Mouse (Mus musculus) heart, embryonic 11.5 days (tissue): ENCODE measurements around the gene Sumf1. TPM values are rescaled to one million over a fixed set of nuclear protein-coding genes. Genes with fewer than 3 reads are reported as not detected.

Experiments
- ATAC-seq: fragments of 200-750 bp; cut with Nextera tagmentation; replicated peaks from 2 replicates; pipeline ENCODE4 v1.8.0; 2017; ENCODE audit warnings: moderate library complexity; ENCODE audit not compliant: insufficient number of reproducible peaks, low FRiP score, low TSS enrichment
- H3K27ac ChIP-seq: fragments of 300-500 bp; sonication (generic); 2 replicates; pipeline ENCODE4 v1.5.1; 2014; ENCODE audit warnings: mild to moderate bottlenecking, low read depth, low read length
- H3K27me3 ChIP-seq: fragments of 300-500 bp; sonication (generic); 2 replicates; pipeline ENCODE4 v1.6.1; 2014; ENCODE audit warnings: mild to moderate bottlenecking, low read length, mixed read lengths; ENCODE audit not compliant: control insufficient read depth, insufficient read depth
- H3K36me3 ChIP-seq: fragments of 300-500 bp; sonication (generic); 2 replicates; pipeline ENCODE4 v1.6.1; 2014; ENCODE audit warnings: mild to moderate bottlenecking, low read length, moderate library complexity, mixed read lengths; ENCODE audit not compliant: control insufficient read depth, insufficient read depth
- H3K4me1 ChIP-seq: fragments of 300-500 bp; sonication (generic); 2 replicates; pipeline ENCODE4 v1.6.1; 2014; ENCODE audit warnings: low read length; ENCODE audit not compliant: control insufficient read depth, insufficient read depth
- H3K4me2 ChIP-seq: fragments of 300-500 bp; sonication (generic); 2 replicates; pipeline ENCODE4 v1.6.1; 2014; ENCODE audit warnings: mild to moderate bottlenecking, moderate library complexity
- H3K4me3 ChIP-seq: fragments of 300-500 bp; sonication (generic); 2 replicates; pipeline ENCODE4 v1.5.1; 2014; ENCODE audit warnings: low read depth, low read length
- H3K9ac ChIP-seq: fragments of 300-500 bp; sonication (generic); 2 replicates; pipeline ENCODE4 v1.6.1; 2014; ENCODE audit warnings: mild to moderate bottlenecking, low read depth, low read length, moderate library complexity
- H3K9me3 ChIP-seq: fragments of 300-500 bp; sonication (generic); replicated peaks from 2 replicates; pipeline ENCODE4 v1.6.1; 2016; ENCODE audit warnings: low read length; ENCODE audit not compliant: control insufficient read depth
- WGBS: fragments of 180-500 bp; shearing (Covaris S2); extraction: QIAGEN DNeasy Blood & Tissue Kit; methylation state at CpG from one replicate; pipeline ENCODE4 v1.1.7; 2014; ENCODE audit not compliant: insufficient replicate concordance; 5-methylcytosine and 5-hydroxymethylcytosine counted together
- polyA plus RNA-seq: library from polyadenylated mRNA; unstranded; fragments of >200 nt; fragmentation: Nextera tagmentation; extraction: Ambion mirVana; gene quantifications from 2 replicates; pipeline ENCODE4 v1.2.1, GENCODE M21; 2014

The Sumf1 gene
- polyA plus RNA-seq, 1 experiment from 2014 or later, result 18.1 TPM

- H3K4me1 ChIP-seq, result no peaks in the 10 kb centered on the region
- peaks cover 5% of the 10 kb centered on the region; the same call in 1 of the 2 replicates for H3K36me3 ChIP-seq
- H3K27ac ChIP-seq, result no peak overlapping the region
- ATAC-seq, result no peak
- no peaks in the 10 kb centered on the region for H3K9me3 ChIP-seq
- H3K4me2 ChIP-seq, result no peak overlapping the region
- no peak overlapping the region for H3K4me3 ChIP-seq
- H3K9ac ChIP-seq, result no peak overlapping the region
- H3K27me3 ChIP-seq, result no peaks in the 10 kb centered on the region
- 90% methylated on average over 10 of the region's 10 CpGs for WGBS
These were observed 110.8 kb downstream of the Sumf1 start for GRCm38 (mm10) chr6:108074624-108075023.

GRCm38 (mm10) chr6:108073931-108074330 lies 111.5 kb downstream of the Sumf1 start:
- Histone ChIP-seq H3K4me3 (no peak overlapping the region), H3K4me2 (no peak overlapping the region), H3K27ac (no peak overlapping the region), H3K4me1 (no peaks in the 10 kb centered on the region), H3K9ac (no peak overlapping the region), H3K27me3 (no peaks in the 10 kb centered on the region), H3K9me3 (no peaks in the 10 kb centered on the region), H3K36me3 (peaks cover 5% of the 10 kb centered on the region; the same call in 1 of the 2 replicates)
- WGBS, result 88% methylated on average over 2 of the region's 2 CpGs
- ATAC-seq, result no peak

DNA sequence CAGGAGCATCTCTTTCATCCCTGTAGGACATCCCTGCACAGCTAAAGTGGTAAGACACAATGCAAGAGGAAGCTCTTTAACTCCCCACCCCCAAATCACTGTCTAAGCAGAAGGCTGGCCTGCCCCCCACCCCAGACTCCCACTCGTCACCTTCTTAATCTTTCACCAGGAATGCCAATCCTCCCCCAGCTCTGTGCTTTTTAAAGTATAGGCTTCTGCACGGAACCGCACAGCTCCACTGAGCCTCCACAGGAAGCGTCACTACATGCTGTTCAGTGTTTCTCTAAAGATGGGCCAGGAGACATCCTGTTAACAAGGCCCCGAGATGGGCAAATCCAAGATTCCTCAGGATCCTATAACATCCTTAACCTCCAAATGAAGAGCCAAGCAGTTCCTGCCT lies 112.3 kb downstream of the Sumf1 start:
- H3K27me3 ChIP-seq, result no peaks in the 10 kb centered on the region
- no peaks in the 10 kb centered on the region for H3K9me3 ChIP-seq
- H3K9ac ChIP-seq, result no peak overlapping the region
- 40% methylated on average over 5 of the region's 5 CpGs for whole genome bisulfite sequencing
- H3K4me3 ChIP-seq, result no peak overlapping the region
- no peaks in the 10 kb centered on the region for H3K4me1 ChIP-seq
- no peak overlapping the region for H3K4me2 ChIP-seq
- ATAC-seq, result no peak
- H3K27ac ChIP-seq, result no peak overlapping the region
- peaks cover 5% of the 10 kb centered on the region; the same call in 1 of the 2 replicates for H3K36me3 ChIP-seq

DNA sequence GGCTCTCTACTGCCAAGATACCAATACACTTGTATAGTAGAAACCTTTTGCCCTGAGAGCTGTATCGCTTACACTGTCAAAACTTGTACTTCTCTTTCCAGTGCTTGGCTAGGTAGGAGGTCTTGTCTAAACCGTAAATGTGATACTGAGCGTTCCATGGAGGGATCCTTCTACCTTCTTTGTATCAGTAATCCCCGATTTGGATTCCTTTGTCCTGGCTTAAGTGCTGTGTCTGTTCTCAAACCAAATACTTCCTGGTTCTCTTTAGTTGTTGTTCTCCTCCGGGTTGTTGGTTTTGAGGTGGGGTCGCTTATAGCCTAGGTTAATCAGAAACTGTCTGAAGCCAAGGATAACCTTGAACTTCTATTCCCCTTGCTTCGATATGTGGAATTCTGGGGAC lies 114.4 kb downstream of the Sumf1 start:
- no peak overlapping the region for H3K4me3 ChIP-seq
- H3K9ac ChIP-seq, result no peak overlapping the region
- H3K36me3 ChIP-seq, result peaks cover 4% of the 10 kb centered on the region; the same call in 1 of the 2 replicates
- WGBS, result 87% methylated on average over 7 of the region's 7 CpGs
- no peaks in the 10 kb centered on the region for H3K4me1 ChIP-seq
- H3K4me2 ChIP-seq, result no peak overlapping the region
- ATAC-seq, result no peak
- H3K27ac ChIP-seq, result no peak overlapping the region
- no peaks in the 10 kb centered on the region for H3K27me3 ChIP-seq
- no peaks in the 10 kb centered on the region for H3K9me3 ChIP-seq

GRCm38 (mm10) chr6:108065583-108065982 lies 119.8 kb downstream of the Sumf1 start:
- ATAC-seq, result peak; percentile 66; the same call in 1 of the 2 replicates
- no peaks in the 10 kb centered on the region for H3K36me3 ChIP-seq
- H3K4me1 ChIP-seq, result no peaks in the 10 kb centered on the region
- no peaks in the 10 kb centered on the region for H3K9me3 ChIP-seq
- peak overlapping the region; percentile 75; the same call in 1 of the 2 replicates for H3K9ac ChIP-seq
- 9% methylated on average over 6 of the region's 6 CpGs for WGBS
- peak overlapping the region; percentile 68 for H3K4me2 ChIP-seq
- H3K27me3 ChIP-seq, result no peaks in the 10 kb centered on the region
- H3K4me3 ChIP-seq, result peak overlapping the region; percentile 59
- H3K27ac ChIP-seq, result peak overlapping the region; percentile 86

- Histone ChIP-seq H3K27ac (peak within 1 kb of the TSS; percentile 86), H3K4me2 (peak within 1 kb of the TSS; percentile 68), H3K9me3 (no peaks in the 10 kb centered on the region), H3K36me3 (no peaks in the 10 kb centered on the region), H3K9ac (peak within 1 kb of the TSS; percentile 75), H3K4me1 (no peaks in the 10 kb centered on the region), H3K27me3 (no peaks in the 10 kb centered on the region), H3K4me3 (peak within 1 kb of the TSS; percentile 59)
- 1% methylated on average over 24 of the region's 24 CpGs for WGBS
- peak; percentile 98 for ATAC-seq
These were observed 120.4 kb downstream of the Sumf1 start, which contains the start of gene Setmar for GRCm38 (mm10) chr6:108064918-108065526. TSS of gene Setmar (plus strand) at chr6:108065045.

- Histone ChIP-seq H3K4me3 (no peak overlapping the region), H3K9me3 (no peaks in the 10 kb centered on the region), H3K9ac (no peak overlapping the region), H3K27ac (no peak overlapping the region), H3K4me2 (no peak overlapping the region), H3K27me3 (no peaks in the 10 kb centered on the region), H3K36me3 (no peaks in the 10 kb centered on the region), H3K4me1 (no peaks in the 10 kb centered on the region)
- ATAC-seq, result no peak
- WGBS, result 60% methylated on average over 3 of the region's 3 CpGs
These were observed 124.3 kb downstream of the Sumf1 start for GRCm38 (mm10) chr6:108061121-108061520.

GRCm38 (mm10) chr6:108058066-108058465 lies 127.3 kb downstream of the Sumf1 start:
- Histone ChIP-seq H3K27me3 (no peaks in the 10 kb centered on the region), H3K9ac (no peak overlapping the region), H3K4me1 (no peaks in the 10 kb centered on the region), H3K36me3 (no peaks in the 10 kb centered on the region), H3K9me3 (no peaks in the 10 kb centered on the region), H3K27ac (no peak overlapping the region), H3K4me2 (no peak overlapping the region), H3K4me3 (no peak overlapping the region)
- WGBS, result 83% methylated on average over 5 of the region's 5 CpGs
- ATAC-seq, result no peak

- WGBS, result 49% methylated on average over 4 of the region's 4 CpGs
- no peaks in the 10 kb centered on the region for H3K9me3 ChIP-seq
- no peak overlapping the region for H3K9ac ChIP-seq
- no peak overlapping the region for H3K27ac ChIP-seq
- H3K27me3 ChIP-seq, result no peaks in the 10 kb centered on the region
- no peak overlapping the region for H3K4me2 ChIP-seq
- no peaks in the 10 kb centered on the region for H3K36me3 ChIP-seq
- ATAC-seq, result no peak
- no peak overlapping the region for H3K4me3 ChIP-seq
- no peaks in the 10 kb centered on the region for H3K4me1 ChIP-seq
These were observed 128.0 kb downstream of the Sumf1 start for GRCm38 (mm10) chr6:108057353-108057752.
